Mouse (Mus musculus): ENCODE measurements around the gene Grm8.

- TF ChIP-seq MXI1 (IDR thresholded peaks at IDR 0.05; ENCODE audit: low read depth, low read length) (no peak), NRF1 (IDR thresholded peaks at IDR 0.05; ENCODE audit: insufficient read depth, low read depth, low read length, poor library complexity, severe bottlenecking) (no peak), EP300 (IDR thresholded peaks at IDR 0.05; ENCODE audit: low read depth in 1 of 2, low read length in 2 of 2) (no peak), GATA1 (IDR thresholded peaks at IDR 0.05; ENCODE audit: low read depth, low read length) (no peak), POLR2A (IDR thresholded peaks at IDR 0.05; ENCODE audit: control insufficient read depth in 1 of 2, insufficient read depth in 1 of 2, low read depth in 1 of 2, low read length in 2 of 2, poor library complexity in 1 of 2) (no peak), ZMIZ1 (IDR thresholded peaks at IDR 0.05; ENCODE audit: low read depth, low read length) (no peak)
Measured at GRCm38 (mm10) chr6:27968859-27969258, 166.1 kb downstream of the Grm8 start.

Measured in MEL (cell line).